Mouse (Mus musculus) left cerebral cortex, postnatal 36 days (tissue): Measurements from ENCODE around the gene Scp2d1. TPM values are rescaled to one million over a fixed set of nuclear protein-coding genes. Genes with fewer than 3 reads are reported as not detected.

Experiments
- total RNA-seq, 2 experiments: library from RNA; stranded (reverse); gene quantifications; 2 replicates each; pipeline ENCODE4 v1.2.3; 2021

Scp2d1 gene
- total RNA-seq, 2 experiments from 2014 or later: not detected

Other genes starting within 250 kb of the Scp2d1 start
- gene Smim26, start 229.6 kb upstream of the Scp2d1 start, total RNA-seq: 10 to 100 TPM; 45.1 to 54.0 TPM
- 10 to 100 TPM; 57.8 to 70.1 TPM for gene Dtd1, start 223.8 kb upstream of the Scp2d1 start, total RNA-seq